Mouse (Mus musculus): ENCODE measurements around the gene Etv1.

Etv1 gene

DNA sequence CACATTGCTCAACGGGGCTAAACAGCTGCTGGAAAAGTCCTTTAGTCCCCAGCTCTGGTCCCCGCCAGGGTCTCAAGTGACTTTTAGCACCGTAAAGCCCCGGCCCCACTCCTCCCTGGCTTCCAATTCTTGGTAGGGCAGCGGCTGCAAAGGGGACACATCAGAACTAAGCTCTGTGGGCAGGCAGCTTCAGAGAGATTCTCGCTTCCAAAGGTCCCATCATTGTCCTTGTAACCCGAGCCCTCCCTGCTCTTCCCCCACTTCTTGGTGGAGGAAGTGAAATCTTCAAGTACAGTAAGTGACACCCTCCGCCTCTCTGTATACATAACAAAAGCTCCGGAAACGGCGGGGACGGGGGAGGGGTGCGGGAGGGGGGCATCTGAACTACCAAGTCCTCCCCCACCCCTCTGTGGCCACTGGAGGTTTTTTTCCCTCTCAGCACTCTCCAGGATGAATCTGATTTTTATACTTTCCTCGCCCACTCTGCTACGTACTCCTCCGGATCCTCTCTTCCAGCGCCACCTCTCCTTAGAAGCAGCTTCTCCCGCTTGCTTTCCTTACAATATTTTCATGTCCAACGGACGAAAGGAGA is at the start of gene Etv1:
Etv1 (plus strand) TSS at position 195 of the 592 bp plus-strand sequence.
- DNase-seq: no peak

DNA sequence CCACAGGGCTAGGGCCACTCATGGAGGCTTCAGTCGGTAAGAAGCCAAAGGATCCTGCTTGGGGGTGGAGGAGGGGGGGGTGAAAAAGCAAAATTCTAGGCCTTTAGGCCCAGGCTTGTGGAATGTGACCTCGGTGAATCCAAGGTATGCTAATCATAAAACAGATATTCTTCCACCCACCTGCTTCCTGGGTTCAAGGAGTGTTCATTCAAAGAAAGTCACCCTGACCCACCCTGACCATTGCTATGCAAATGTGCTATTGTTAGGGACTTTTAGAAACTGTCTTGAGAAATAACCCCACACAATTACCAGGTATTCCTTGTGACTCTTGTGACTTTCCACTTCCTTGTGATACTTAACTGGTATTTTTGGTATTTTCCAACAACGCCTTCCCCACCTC is 49.5 kb upstream of the Etv1 start:
- no peak for DNase-seq

DNA sequence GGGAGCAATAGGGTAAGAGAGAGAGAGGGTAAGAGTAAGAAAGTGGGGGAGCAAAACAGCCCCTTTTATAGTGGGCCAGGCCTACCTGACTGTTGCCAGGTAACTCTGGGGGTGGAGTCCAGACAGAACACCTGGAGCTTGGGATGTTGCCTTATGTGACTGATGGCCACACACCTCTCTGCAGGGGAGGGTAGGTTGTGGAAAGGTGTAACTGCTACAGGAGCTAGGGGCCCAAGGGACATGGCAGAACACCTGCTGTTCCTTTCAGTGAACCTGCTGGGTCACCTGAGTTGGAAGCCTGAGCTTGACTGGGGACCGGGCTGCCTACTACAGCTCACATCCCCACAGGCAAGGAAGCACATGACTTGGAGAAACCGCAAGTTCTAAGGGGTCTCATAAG is 48.4 kb upstream of the Etv1 start:
- DNase-seq: no peak

DNA sequence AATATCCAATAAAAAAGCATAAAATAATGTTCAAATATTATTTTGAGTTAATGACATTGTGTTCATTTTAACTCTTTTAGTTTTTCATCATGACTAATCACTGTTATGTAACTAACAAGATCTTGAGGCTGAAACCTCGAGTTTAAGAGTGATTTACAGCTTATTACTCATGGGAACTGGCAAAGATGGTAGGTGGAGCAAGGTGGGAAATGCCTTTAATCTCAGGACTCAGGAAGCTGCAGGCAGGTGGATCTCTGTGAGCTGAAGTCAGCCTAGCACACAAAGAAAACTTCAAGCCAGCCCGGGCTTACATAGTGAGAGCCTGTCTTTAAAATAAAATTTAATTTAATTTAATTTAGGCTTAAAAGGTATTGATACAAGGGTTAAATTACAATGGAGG is 19.9 kb upstream of the Etv1 start:
- DNase-seq: no peak

DNA sequence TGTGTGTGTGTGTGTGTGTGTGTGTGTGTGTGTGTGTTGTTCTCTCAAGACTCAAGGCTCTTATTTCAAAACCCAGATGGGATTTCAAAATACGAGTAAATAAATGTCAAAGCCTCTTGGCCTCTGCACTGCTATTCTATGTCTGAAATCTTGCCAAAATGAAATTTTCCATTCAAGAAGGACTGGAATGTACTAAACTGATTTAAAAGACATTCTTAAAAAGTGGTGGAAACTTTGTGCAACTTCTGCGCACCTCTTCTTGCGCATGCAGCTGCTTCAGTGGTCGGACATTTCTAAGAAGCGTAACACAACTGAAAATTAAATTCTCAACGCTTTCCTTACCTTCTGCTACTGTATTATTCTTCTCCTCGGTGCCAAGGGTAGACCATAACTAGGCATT is 1.9 kb upstream of the Etv1 start:
- no peak for DNase-seq

DNA sequence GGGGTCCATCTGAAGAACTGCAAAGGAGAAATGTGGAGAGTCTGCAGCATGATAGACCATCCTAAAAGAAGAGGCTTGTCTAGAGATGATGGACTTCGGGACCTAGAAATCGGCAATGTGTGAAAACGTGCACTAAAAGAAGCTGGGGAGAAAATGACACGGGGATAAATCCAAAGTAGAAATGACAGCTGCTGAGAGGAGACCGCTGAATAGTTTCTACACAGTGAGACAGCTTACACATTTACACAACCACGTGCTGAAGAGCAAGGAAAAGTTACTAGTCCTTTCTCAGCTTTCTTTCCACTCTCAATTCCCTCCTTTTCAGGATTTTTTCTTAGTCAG is 1.3 kb upstream of the Etv1 start:
- DNase-seq: no peak

DNA sequence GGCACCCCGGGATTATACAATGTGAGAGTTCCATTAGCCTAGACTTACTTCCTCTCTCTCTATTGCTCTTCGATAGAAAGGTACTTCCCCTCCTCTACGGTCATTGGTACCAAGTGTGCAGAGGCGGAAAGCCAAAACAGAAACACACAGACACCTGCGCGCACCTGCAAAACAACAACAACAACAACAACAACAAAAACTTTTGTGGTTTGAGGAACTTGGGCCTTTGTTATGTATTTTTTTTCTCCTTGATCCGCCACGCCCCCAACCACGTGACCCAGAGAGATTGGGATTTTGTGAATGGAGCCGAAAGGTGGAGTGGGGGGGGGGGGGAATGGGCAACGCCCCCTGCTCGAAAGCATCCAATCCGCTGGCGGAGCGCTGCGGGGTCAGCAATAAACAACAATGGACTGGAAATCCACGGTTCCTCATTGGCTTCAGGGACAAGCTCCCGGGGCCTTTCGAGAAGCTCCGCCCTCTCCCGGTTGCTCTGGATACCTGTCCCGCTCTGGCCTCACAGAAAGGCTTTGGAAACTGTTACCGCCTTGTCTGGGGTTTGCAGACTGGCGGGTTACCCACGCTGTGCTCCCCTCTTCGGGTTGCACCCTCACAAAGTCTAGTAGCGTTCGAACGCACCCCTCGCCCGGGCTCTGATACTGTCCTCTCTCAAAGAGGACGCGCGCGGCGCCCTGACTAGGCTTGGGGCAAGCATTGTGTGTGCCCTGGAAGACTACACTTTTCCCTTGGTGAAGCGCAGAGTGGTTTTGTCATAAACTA is 693 bp upstream of the Etv1 start:
- peak; percentile 90 for DNase-seq

DNA sequence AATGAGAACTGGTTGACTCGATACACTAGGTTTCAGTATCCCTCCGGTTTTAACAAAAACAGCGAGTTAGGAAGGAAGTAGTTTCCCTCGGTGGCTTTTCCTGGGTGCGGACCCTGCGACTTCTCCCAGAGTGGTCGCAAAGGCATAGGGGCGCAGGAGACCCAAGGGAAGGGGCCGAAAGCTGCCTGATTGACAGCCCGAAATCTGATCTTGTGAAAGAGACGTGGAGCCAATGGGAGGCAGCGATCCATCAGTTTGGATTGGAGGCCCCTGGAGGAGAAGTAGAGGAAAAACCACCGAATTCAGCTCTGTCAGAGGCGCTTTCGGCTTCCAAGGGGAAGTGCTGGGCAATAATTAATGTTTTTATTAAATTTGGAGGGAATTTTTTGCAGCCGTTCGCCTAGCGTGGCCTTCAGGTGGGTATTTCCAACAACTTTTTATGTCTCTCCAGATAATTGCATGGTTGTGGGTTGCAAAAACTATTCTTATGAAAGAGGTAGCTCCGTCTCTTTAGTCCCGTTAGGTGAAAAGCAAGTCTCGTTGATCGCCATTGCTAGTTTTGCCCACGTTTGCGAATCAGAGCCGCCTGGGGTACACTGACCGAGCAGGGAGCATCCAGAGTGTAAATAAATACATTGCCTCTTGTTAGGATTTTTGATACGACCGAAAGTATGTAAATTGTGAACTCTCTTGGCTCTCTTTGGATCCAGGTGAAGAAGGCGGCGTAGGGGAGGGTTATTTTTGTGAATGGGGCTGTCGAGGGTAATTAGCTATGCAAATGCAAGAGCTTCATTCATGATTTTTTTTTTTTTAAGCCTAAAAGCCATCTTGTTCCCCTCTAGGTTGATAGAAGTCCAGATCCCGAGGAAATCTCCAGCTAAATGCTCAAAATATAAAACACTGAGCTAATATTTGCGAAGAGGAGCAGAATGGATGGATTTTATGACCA is 1.1 kb downstream of the Etv1 start:
- peak; percentile 70 for DNase-seq

DNA sequence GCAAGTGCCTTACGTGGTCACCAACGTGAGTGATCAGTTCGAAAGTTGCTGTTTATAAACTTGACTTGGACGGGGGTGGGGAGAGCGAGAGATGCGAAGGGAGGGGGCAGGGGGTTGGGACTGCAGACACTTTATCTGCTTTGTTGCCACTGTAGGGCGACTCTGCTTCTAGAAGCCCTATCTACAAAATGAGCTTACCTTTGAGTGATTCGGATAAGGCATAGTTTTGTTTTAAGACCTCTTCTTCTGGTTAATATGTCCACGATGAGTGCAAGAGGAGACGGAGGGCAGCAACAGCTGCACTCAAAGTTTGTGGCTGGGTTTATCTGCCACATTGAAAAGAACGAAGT is 1.8 kb downstream of the Etv1 start:
- peak; percentile 10 for DNase-seq

DNA sequence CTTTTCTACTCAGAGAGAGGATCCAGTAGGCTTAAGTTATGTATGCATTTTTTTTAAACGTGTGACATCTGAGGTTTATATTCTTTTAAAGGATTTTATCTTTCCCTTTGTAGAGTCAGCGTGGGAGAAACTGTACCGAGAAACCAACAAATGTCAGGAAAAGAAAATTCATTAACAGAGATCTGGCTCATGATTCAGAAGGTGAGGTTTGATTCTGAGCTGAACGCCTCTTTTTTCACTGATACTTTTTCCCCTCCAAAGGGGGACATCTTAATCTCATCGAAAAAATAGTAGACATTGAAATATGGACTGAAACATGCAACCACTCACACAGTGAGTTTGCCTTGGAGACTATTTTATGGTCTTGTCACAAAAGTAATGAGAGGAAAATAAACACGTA is 2.5 kb downstream of the Etv1 start:
- no peak for DNase-seq

DNA sequence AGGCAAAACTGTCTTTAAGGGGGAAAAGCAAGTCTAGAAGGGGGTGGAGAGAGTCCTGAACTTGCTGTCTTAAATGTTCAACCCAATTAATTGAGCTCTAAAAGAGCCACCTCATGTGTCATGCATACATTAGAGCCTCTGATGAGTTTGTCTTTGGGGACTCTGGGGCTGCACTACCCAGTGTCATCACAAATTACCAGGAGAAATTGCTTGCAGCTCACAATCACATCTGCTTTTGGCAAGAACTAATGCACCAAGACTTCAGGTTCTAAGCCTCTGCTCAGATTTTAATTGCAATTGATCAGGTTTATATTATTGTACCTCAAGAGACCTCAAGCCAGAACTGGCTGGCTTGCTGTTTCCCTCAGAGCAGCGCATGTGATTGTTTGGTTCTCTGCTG is 4.1 kb downstream of the Etv1 start:
- DNase-seq: no peak

DNA sequence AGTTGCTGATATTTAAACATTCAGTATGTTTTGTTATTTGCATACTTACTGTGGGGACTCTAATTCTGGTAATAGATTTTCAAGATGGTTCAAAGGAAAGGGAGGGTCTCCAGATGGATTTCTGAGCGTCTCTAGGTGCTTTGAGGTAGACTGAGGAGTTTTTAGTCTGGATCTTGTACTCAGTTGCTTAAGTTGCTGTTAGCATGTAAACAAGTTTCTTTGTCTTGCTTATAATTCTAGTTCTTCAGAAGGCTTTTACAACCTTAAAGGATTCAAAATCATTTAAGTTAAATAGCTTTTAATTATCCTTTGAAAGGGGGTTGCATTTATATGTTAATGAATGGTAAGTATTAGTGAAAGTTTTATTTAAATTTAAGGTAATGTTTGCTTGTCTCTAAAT is 5.0 kb downstream of the Etv1 start:
- no peak for DNase-seq

DNA sequence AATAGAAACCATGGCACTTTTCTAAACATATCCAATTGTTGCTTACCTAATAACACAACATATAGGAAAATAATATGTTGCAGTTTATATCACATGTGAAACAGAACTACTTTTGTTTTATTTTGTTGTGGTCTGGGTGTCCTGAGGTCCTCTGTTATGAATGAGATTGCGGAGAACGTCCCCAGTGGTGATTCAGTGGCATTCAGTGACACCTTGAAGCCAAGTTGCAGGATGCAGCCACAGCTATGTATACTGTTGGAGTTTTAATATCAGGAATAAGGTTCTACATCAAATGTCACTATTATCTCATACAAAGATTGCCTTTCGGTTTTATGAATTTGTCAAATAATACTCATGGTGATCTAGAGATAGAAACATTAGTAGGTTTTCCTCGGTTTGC is 7.4 kb downstream of the Etv1 start:
- DNase-seq: no peak

DNA sequence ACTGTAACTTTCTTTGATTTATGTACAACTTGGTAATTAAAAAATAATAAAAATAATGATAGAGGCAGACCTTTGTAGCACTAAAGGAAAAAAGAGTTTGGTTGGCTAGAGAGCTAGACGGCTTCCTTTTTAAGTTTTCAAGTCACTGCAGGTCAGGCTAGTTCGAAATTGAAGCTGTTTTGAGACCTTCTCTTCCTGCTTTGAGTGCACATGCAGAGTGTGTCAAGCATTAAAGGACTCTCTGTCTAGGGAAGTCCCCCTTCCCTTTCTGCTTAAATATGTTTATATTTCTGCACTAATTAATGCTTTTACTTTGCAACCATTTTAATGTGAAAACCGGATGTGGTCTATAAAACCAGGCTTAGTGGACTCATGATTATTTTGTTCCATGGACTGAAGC is 8.5 kb downstream of the Etv1 start:
- no peak for DNase-seq

DNA sequence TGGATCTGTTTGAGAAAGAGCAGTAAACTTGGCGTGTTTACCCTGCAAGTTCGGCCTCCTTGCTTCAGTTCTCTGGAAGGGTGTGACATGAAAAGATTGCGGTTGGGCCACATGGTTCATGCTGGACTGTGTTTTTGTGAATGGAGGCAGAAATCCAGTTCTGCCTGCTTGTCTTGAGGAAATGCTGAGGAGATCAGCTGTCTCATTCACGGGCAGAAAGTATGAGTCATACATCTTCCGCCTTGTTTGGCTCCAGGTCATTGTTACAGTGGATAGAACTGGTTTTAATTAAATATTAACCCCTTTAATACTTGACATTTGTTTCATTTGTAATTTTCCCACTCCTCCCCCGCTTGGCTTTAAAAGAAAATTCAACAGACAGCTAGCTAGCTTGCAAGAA is 9.4 kb downstream of the Etv1 start:
- DNase-seq: peak; percentile 25

DNA sequence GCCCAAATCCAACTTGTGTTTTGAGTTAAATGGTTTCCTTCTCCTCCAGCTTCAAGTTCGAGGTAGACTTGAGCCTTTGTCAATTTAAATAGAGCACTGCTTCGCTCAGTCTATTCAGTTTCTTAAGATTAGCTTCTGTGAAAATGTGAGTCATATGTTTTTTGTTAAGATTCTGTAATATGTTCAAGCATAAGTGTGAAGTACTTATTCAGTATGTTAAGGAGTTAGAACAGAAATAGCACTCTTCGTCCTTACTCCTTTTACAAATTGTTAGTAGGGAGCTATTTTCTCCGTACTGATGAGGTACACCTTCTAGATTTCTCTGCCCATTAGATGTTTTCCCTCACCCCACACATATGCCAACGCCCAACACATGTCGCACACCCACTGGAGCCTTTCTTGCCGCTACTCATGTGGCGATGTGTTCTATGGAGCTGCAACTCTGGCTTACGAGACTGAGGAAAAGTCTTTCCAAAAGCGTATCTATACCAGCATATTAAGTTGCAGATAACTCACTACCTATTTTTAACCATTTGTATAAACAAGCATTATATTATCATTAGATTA is 10.7 kb downstream of the Etv1 start:
- DNase-seq: peak; percentile 25

DNA sequence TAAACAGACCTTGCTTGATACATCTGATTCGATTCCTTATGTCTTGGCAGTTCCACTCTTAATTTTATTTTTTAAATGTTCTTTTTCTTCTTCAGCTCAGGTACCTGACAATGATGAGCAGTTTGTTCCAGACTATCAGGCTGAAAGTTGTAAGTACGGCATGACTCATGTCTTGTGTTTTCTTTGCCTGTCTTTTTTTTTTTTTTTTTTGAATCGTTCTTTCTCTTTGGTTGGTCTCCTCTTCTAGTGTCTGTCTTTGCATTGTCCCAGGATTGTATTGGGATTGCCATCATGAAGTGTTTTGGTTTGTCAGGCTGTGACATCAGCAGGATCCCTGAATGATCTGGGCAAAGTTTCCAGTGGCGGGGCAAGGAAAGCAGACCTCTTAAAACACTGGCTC is 13.9 kb downstream of the Etv1 start:
- no peak for DNase-seq

DNA sequence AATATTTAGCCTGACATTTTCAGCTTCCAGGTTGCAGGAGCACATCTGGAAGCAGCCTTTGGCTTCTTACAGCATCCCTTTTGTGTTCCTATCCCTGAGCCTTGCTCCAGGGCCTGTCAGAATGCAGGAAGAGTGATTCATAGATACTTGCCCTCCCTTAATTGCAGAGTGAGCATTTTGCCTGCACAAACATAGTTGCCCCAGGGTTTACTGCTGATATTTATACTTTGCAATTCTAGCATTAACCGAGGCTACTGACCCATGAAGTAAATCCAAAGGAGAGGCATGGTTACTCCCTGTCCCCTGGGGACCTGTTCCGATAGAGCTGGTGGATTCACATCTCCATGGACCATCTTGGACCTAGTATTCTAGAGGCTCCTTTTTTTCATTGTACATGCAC is 14.5 kb downstream of the Etv1 start:
- no peak for DNase-seq

DNA sequence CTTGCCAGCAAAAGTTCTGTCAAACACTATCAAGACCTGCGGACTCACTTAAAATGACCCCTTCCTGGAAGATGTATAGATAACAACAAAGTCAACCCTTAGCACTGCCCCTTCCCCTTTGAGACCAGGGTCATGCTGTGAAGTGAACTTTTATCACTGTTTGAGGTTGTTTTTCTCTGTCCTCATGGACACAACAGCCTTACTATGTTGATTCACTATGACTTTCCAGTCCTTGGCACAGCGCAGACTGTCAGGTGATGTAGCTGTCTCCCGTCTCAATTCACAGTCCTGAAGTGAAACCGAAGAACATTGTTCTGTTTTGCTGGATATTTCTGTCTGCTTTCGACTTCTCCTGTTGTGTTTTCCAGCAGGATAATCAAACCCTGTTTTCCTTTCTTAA is 27.9 kb downstream of the Etv1 start:
- DNase-seq: no peak

DNA sequence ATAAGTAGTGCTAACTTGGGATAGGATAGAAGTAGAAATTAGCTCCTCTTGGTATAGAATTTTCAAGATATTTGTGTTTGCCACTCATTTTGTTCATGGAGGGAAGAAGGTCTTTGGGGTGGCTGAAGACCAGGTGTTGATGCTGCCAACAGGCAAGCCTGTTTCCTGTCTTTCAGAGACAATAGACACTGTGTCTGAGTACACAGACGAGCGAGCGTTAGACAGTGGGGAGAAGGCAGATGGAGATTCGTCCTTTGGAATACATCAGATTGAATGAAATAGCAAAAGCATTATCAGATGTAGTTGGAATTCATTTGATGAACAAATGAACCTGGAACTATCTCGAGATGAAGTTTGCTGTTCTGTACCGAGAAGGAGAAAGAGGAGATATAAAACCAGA is 33.2 kb downstream of the Etv1 start:
- DNase-seq: no peak

DNA sequence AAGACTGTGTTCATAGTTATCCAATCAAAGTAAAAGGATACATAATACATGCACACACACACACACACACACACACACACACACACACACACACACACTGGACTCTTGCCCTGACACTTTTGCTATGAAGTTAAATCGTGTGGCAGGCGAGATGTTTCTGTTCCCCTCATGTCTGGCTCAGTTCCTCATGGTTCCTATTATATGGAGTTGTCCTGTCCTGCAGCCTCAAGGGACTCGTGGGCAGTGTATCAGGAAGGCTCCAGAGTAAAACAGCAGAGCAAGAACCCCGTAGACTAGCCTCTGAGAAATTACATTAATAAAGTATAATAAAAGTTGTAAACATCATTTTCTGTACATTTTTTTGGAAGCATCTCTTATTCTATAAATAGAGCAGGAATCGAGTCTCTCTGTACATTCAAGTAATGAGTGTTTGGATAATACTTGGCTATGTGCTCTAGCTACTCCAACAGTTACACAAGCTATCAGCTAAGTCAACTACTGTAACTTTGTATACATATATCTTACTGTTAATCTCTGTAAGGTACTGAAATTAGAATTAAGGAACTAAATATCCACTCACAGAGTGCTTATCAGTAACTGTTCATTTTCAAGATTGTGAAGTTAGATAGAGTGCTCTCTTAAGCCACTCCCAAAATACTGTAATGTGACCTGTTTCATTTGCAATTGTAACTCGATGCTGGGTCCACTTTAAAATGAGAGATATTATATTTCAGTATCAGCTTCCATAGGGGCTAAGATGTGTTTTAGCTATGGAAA is 35.0 kb downstream of the Etv1 start:
- no peak for DNase-seq

DNA sequence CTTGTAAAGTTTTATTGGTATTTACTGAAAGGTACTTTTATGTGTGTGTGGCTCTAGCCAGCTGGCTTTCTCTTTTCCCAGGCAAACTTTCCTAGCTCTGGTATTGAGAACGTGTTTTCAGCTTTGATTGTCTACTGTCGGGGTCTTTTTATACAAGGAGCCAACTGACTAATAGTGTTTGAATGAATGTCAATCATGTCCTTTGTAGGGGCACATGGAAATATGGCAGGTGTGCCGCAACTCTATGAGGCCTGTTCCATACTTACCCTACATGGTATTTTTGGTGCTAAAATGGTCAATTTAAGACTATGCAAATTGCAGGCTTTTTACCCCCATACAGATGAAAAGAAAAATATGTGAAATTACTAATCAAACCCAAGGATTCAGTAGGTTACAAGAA is 37.1 kb downstream of the Etv1 start:
- no peak for DNase-seq

DNA sequence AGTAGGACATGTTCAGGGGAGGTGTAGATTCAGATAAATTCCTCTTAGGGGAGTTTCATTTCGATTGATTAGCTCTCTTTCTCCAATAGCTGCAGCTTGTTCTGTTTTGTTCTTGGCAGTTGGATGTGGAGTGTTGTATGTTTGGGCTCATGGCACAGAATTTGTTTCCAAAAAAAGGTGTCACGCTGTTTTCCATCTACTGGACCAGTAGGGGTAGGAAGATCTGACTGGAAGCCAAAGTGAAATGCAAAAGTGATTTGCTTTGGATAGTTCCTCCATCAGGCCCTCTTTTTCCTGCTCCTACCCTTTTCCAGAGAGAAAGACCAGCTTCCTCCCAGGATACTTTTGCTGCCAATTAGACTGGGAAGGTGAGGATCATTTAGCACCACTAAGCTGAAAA is 39.1 kb downstream of the Etv1 start:
- DNase-seq: peak; percentile 49

Measured in layer of hippocampus, adult 9-11 months (tissue).